Mouse (Mus musculus) ES-E14 (cell line): ENCODE measurements around the gene Shld1.

Experiments used
- HCFC1 ChIP-seq: IDR thresholded peaks from 2 replicates; pipeline ENCODE4 v1.6.1; 2012; ENCODE audit warnings: low read length, inconsistent platforms, borderline replicate concordance; ENCODE audit not compliant: insufficient read depth
- MAFK ChIP-seq: IDR thresholded peaks from 2 replicates; pipeline ENCODE4 v1.6.1; 2014; ENCODE audit warnings: mild to moderate bottlenecking, low read depth, low read length, inconsistent platforms; ENCODE audit not compliant: insufficient read depth
- ZC3H11A ChIP-seq: IDR thresholded peaks from 2 replicates; pipeline ENCODE4 v1.6.1; 2012; ENCODE audit warnings: low read depth, mild to moderate bottlenecking, inconsistent platforms, low read length, borderline replicate concordance
- ZNF384 ChIP-seq: IDR thresholded peaks from 2 replicates; pipeline ENCODE4 v1.6.1; 2012; ENCODE audit warnings: low read depth, low read length, inconsistent platforms

- TF ChIP-seq ZC3H11A (no peak), ZNF384 (no peak), MAFK (no peak), HCFC1 (no peak)
Observed at GRCm38 (mm10) chr2:132715421-132716070, 28.8 kb downstream of the Shld1 start.
